Mouse (Mus musculus) left cerebral cortex, adult 9 months (tissue): ENCODE results near the gene Sppl3.

Experiments
- DNase-seq, 2 experiments: peaks; one replicate each; pipeline ENCODE4 v3.0.0; 2022; ENCODE audit warnings: low spot score in 2 of 2

Sppl3 gene

DNA sequence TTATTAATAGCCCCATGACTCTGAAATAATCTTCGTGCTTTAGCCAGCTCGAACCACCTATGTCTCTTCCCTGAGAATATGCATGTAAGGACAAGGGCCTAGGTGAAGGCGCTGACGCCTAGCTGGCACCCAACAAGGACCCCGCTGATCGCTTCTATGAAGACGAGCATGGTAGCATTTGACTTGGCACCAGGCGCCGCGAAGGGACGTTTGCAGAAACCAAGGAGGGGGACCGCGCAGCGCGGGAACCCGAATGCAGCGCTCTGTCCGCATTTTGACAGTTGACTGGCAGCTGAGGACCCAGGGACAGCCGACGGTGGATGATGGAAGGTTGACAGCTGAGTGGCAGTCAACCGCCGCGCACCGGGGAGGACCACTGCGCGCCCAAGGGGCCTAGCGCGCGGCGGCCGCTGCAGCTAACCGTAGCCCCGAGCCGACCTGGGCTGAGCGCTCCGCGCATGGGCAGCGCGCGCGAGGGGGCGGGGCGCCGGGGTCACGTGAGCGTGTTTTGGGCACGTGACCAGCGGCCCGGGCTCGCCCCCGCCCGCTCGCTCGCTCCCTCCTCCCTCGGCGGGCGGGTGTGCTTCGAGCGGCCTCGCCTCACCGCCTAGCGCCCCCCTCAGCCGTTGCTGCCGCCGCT lies at the start of gene Sppl3:
Gene Sppl3 (plus strand): TSS at position 561 of the 640 bp plus-strand sequence.
- DNase-seq, result peak; percentile 56 to 90

DNA sequence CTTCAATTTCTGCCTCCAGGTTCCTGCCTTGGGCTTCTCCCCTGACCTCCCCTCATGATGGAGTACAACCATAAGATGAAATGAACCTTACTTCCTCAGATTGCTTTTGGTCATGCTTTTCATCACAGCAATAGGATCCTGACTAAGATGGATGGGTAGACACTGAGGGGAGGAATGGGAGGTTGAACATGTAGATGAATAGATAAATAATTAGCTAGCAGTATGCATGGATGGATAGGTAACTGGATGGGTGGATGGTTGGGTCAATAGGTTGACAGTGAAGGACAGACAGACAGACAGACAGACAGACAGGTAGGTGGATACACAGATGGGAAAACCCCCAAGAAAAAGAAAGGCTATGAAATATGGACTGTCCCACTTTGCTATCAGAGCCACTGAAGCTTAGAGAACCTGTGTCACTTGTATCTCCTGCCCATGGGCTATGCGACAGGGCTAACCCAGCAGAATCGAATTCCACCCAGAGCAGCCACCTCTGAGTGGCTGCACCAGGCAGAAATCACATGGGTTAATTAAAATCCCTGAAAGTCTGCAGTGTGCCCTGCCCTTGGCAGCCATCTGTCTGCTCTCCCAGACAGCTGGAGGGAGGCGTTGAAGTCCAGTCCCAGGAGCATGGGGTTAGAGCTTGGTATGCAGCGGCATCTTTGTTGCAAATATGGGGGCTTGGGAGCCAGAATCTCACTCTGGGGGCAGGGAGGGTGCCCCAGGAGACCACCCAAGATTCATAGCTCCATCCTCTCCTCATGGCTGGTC lies 49.2 kb upstream of the Sppl3 start:
- DNase-seq, result no peak

DNA sequence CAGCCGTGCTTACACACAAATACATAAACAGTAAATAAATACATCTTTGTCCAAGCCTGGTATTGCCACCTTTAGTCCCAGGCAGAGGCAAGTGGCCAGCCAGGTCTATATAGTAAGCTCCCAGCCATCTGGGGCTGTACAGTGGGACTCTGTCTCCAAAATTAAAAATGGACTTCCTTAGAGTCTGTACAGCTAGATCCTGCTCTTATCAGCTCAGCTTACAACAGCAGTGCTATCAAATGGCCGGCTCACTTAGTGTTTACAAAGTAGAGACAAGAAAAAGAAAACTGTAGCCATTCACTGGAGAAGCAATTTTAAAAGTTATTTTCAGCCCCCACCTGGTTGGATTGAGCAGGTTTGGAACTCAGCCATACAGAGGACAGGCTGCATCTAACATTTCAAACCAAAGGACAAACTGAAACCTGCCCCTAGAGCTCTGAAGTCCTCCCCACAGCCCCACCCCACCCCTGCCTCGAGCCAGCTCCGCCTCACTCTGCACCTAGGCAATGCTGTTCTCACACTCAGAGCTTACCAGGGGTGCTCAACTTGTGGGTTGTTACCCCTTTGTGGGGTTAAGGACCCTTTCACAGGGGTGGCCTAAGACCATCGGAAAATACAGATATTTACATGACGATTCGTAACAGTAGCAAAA lies 46.5 kb upstream of the Sppl3 start:
- no peak for DNase-seq

DNA sequence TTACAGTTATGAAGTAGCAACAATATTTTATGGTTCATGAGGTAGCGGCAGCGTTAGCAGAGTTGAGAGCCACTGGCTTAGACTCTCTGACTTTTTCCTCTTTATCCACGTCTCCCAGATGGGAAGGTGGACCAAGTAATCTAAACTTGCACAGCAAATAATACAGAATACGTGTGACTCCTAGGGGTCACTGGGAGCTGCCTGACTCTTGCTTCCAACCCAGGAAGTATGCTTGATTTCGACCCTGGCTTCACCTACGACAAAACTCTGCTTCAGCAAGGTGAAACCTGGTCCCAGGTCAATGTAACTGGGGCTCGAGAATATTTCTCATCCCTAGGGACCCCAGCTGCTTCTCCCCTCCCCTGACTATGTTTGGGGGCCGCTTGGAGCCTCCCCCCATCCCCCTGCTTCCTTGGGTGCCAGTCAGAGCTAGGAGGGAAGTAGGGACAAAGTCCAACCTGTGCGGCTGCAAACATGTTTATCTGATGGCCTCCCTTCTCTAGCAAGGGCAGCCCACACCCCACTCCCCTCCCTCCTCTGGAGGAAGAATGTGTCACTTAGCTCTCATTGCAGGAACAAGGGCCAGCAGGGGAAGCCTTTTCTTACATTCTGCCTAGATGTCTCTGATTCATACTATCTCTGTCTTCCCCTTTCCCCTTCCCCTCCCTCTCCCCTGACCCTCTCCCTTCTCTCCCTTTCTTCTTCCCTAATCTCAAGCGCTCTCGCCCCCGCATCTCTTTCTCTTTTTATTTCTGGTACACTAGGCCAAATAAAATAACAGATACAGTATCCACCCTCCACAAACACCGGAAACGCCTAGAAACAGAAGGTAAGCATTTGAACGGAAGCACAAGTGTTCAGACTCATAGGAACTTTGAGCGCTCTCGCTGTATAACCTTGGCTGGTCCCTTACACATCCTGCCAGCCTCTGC lies 45.7 kb upstream of the Sppl3 start:
- DNase-seq, result no peak

DNA sequence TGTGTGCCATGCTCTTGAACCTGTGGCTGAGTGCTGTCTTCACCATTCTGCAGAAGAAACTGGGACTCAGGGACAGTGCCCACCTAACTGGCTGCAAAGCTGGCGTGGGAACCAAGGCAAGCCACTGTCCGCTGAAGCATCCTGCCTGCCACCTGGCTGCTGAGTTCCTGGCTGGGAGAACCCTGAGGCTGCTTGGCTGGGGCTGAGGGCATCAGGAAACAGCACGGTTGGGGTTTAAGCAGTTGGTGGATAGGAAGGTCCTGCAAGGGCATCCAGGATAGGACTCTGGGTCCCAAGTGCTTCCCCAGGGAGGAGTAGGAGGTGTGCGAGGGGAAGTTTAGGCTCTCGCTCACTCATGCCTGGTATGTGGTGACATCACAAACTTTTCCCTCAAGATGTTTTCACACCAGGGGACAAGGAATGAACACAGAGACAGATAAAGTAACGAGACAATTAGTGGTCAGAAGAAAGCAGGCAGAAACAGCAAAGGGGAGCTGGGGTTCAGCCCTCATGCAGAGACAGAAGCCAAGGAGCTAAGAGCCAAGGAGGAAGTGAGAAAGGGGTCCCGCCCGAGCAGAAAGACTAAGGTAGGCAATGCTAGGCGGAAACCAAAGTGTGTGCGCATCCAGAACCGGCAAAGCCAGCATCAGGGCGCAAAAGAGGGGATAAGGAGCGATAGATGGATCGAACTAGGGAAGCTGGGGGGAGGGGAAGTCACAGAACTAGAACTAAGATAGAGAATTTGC lies 43.2 kb upstream of the Sppl3 start:
- no peak for DNase-seq

DNA sequence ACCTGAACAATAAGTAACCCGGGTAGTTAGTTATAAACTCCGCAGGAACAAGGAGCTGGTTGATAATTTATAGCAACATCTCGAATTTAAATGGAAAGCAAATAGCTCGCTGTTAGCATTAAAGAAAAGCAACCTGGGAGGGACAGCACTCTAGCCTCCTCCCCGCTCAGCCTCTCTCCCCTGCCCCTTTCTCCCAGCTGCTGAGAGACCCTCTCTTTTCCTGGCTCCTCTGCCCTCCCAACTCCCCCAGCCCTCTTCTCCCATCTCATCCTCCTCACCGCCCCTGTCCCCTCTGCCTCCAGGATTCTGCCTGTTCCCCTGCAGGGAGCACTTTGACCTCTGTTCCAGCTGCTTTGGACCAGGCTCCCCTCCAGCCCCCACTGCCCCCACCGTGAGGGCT lies 42.3 kb upstream of the Sppl3 start:
- no peak for DNase-seq

DNA sequence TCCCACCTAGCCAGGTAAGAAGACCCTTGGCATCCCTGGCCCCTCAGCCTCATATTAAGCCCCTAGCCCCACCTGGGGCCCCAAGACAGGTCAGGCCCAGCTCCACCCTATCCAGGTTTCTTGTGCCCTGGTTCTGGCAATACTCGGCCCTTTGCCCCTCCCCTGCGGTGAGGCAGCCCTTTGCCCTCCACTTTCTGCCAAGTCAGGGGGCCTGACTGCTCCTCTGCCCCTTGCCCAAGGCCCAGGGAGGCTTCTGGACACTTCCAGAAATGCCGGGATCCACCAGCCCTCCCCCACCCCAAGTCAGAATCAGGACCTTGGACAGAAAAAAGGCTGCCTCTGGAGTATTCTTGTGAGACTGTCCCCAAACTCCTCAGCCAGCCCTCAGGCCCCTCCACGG lies 41.9 kb upstream of the Sppl3 start:
- no peak for DNase-seq

DNA sequence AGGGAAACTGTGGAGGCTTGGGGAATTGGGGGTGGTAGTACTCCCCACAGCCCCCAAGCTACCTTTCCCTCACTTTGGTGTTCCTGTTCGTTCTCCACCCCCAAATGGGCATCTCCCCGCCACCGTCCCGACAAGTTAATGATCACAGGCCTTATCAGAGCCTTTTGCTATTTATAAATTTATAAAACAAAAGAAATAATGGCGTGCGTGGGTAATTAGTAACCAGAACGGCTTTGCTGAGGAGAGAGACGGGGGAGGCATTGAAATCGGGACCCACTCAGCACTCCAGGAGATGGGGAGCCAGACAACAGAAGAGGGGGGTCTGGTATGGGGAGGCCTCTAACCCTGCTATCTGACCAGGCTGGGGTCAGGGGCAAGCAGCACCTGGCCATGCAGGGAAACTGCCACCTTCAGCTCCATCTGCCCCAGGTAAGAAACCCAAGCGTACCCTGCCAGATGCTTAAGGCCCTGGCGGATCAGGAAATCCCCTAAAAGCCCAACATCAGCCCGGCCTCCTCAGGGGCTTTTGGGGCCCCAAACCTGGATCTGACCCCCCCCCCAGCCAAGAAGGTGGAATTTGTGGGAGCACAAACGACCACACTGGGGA lies 41.2 kb upstream of the Sppl3 start:
- no peak for DNase-seq

DNA sequence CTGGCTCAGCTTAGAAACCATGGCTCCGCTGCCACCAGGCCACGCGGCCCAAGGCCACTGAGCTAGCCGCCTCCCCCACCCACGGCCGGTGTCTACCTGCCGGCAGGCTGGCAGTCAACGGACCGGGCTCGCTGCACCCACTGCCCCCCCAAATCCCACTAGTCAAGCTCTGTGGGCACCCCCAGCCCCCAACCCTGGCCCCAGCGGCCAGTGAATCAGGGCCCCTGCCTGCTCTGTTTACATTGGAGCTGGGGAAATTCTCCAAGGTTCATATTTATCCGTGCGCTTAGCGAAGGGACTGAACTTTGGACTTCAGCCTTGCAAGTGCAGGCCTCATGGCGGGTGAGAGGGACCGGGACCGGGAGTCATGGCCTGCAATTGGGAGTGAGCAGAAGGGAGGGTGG lies 40.1 kb upstream of the Sppl3 start, which contains the start of gene Hnf1a:
Gene Hnf1a (minus strand): TSS at position 271 of the 404 bp plus-strand sequence.
- DNase-seq, result no peak

DNA sequence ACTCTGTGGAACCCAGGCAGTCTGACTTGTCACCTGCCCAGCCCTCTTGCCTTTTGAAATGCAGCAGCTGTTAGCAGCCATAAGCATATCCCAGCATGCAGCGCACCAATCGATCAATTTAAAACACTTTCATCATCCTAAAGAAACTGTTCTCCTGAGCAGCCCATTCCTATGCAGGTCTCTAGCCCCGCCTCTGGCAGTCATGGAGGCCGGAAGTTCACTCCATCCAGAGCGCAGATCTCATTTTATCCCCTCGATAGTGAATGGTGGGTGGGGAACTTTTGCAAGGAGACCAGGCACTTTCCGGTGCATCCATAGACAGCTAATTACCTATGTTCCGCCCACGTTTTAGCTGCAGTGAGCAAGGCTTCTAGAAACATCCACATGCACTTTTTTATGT lies 38.7 kb upstream of the Sppl3 start:
- no peak for DNase-seq

DNA sequence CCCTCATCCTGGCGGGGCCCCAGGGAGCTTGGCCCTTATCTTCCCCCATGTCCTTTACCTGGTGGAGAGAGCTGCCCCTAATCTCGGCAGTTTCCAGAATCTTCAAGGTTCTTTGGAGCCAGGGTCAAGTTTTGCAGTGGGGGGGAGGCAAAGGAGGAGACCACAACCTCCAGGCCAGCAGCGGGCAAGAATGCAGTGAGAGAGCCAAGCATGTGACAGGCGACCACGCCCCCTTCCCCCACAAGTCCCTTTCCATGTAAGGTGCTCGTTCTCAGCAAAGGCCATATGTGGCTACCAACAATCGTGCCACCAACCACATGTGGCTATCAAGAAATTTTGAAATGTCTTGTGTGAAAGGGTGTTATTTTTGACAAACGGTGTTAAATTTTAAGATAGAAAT lies 37.8 kb upstream of the Sppl3 start:
- no peak for DNase-seq

DNA sequence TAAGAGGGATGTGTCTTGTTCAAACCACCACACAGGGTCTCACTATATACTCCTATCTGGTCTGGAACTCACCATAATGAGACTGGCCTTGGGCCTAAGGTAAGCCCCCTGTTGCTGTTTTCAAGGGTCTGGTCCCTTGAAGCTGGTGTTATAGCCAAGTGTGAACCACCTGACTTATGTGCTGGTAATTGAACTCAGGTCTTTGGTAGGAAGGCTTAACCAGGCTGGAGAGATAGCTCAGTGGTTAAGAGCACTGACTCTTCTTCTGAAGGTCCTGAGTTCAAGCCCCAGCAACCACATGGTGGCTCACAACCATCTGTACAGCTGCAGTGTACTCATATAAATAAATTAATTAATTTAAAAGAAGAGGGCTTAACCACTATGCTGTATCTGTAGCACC lies 34.0 kb upstream of the Sppl3 start:
- no peak for DNase-seq

DNA sequence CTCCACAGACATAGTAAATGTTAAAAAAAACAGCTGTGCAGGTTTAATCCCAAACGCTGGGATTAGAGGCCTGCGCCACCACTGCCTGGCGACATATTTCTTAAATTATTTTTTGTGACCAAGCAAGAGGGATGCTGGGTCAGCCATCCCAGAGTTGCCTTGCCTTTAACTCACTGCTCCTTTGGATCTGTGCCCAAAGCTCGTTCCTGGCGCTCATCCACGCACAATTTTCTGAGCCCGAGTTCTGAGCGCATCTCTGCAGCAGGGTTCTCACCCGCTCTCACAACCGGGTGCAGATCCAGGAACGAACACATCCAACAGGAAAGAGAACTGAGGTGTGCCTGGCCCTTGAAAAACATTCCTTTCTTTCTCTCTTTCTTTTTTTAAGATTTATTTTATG lies 32.5 kb upstream of the Sppl3 start:
- peak in 1 of 2 experiments; percentile 9 for DNase-seq

DNA sequence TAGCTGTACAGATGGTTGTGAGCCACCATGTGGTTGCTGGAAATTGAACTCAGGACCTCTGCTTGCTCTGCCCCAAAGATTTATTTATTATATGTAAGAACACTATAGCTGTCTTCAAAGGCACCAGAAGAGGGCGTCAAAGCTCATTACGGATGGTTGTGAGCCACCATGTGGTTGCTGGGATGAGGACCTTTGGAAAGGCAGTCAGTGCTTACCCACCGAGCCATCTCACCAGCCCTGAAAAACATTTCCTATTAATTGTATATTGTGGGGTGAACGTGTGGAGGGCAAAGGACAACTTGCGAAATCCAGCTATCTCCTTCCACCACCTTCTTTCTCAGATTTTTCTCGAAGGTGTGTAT lies 32.1 kb upstream of the Sppl3 start:
- DNase-seq, result peak in 1 of 2 experiments; percentile 11

DNA sequence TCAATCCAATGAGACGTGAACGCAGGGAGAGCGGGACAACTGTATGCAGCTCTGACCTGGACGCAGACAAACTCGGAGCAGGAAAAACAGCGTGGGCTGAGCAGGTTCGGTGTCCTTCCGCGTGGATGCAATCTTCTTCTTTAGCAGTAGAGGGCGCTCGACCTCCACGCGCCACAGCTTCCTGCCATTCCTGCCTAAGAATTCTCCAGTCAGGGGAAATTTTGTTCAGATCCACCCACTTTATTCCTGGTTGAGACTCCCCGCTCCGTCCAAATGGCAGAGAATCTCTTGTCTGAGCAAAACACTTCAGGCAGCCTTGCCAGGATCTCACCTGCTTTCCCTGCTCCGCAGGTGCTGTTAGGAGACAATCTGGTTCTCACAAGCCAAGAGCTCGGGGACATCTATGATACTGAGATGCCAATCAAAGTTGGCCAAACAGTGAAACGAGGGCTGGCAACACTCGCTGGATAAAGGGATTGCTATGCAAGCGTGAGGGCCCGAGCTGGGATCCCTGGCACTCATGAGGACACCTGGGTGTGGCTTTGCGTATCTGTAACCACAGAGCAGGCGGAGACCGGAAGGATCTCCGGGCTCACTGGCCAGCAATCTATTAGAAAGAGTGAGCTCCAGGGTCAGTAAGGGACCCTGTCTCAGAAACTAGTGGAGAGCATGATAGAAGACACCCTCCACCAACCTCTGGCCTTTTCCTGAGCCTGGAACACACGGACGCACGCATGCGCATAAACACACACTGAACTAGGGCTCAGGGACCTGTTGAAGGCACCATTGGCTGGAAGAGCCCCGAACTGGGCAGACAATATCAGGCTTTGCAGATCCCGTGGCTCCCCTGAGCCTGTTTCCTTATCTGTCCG lies 31.5 kb upstream of the Sppl3 start:
- peak; percentile 39 to 77 for DNase-seq

DNA sequence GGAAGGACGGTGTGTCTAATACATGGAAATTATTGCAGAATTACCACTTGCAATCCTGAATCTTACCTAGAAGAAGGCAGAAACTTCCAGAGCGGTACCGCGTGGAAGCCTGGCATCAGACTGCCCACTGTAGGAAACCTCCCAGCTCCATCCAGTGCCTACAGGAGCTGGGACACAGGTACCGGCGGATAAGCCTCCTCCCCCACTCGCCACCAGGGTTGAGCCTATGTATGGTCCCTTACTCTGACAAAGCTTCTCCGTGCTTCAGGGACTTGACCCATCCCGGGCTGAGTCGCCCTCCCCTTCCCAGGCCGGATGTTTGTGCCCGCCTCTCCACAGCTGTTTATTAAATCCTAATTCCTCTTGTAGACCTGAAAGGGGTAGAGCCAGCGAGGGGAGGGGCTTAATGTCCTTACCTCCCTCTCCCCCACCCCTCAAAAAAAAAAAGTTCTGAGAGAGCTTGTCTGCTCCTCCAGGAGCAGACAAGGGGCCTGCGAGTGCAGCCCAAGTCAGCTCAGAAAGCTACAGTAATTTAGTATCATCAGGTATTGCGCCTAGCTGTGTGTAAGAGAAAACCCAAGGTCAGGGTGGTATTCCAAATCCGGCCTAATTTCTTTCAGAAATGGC lies 30.7 kb upstream of the Sppl3 start:
- no peak for DNase-seq

DNA sequence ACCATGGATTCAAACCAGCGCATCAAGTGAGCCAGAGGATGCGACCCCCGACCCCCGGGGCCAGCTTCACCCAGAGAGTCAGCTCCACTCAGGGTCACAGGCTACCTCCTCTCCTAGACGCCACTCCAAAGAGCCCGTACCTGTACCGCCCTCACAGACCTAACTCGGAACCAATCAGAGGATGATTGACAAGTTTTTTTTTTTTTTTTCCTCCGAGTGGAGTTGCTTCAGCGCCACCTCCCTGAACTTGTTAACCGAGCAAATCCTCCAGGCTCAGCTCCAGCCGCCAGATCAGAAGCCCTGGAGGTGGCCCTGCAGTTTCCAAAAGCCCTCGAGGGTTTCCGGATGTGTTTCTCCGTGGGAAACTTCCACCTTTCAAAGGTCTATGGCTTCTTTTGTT lies 28.9 kb upstream of the Sppl3 start:
- no peak for DNase-seq

DNA sequence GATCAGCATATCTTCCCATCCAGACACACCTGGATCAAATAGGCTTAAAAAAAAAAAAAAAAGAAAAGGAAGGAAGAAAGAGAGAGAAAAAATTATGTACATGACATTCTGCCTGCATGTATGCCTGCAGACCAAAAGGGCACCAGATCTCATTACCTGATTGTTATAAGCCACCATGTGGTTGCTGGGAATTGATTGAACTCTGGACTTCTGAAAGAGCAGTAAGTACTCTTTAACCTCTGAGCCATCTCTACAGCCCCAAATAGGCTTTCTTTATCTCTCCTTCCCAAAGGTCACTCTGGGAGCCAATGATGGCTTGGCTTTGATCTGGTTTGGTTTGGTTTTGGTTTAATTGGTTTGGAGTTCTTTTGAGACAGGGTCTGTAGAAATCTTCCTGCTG lies 25.9 kb upstream of the Sppl3 start:
- DNase-seq, result no peak

DNA sequence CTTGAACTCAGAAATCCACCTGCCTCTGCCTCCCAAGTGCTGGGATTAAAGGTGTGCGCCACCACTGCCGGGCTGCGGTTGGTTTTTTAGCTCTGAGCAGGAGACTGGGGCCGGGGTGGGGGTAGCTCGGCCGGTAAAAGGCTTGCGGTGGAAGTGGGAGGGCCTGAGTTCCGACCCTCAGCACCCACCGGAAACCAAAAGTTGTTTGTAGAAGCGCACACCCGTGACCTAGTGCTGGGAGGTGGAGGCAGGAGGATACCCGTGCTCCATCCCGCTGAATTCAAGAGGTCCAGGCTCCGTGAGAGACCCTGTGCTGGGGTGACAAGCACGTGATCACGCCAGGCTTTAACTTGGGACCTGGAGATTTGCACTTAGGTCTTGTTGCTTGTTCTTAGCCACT lies 14.5 kb upstream of the Sppl3 start:
- no peak for DNase-seq
